Mouse (Mus musculus): Measurements from ENCODE around the gene Pdxk. TPM values are rescaled to one million over a fixed set of nuclear protein-coding genes. Genes with fewer than 3 reads are reported as not detected.
"Not testable (repeated sequence)": the region's sequence is repeated elsewhere in the genome, so short reads cannot be mapped to it uniquely, and the experiment has no call there.

Gene Pdxk
- polyA plus RNA-seq (2012; rRNA removed): 28.2 and 33.3 TPM in 2 replicates

DNA sequence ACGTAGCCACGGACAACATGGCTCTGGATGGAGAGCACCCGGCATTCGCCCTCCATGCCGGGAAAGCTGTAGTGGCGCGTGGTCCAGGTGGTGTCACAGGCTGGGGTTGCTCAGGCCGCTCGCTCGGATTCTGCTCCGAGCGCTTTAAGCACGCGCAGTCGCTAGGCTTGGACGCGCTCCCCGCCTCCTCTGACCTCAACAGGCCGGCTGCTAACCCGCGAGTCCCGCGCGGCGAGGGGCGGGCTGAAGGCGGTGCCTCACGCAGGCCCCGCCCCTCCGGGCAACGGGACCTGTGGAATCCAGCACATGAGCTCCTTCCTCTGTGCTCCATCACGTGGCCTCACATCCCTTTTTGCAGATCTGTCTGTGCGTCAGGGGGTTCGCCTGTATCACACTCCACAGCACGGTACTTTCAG, at the start of gene Pdxk:
Gene Pdxk (minus strand): TSS at position 184 of the 416 bp plus-strand sequence.
- DNase-seq (ENCODE audit: low spot score): peak; percentile 88

DNA sequence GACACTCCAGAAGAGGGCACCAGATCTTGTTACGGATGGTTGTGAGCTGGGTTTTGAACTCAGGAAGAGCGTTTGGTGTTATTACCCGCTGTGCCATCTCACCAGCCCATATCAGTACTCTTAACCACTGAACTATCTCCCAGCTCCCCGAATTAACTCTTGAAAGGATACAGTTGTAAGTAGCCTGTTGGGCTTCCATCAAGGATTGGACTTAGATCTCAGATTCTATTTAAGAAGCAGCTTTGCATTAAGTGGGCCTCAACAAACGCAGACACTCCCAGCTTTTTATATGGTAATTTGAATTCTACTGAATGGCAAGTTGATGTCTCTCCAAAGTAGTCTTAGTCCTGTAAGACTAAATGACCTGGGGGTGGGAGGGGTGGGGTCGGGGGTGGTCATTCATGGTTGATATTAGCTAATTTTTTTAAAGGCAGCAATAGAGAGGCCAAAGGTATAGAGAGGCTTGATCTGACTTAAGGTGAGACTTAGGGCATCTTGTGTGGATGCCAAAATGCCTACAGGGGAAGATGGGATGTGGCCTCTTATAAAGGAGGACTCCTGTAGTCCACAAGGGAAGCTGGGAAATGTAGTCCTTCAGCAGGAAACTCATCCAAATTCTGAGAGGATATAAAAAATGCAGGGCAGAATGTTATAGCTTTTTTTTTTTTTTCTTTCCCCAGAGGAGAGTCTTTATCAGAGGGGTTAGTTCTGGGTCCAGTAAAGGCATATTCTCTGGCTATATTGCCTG, 38.4 kb upstream of the Pdxk start:
- DNase-seq (ENCODE audit: low spot score): no peak

- DNase-seq (ENCODE audit: low spot score): peak; percentile 70
These were observed 22.8 kb upstream of the Pdxk start for GRCm38 (mm10) chr10:78487431-78488086.

DNA sequence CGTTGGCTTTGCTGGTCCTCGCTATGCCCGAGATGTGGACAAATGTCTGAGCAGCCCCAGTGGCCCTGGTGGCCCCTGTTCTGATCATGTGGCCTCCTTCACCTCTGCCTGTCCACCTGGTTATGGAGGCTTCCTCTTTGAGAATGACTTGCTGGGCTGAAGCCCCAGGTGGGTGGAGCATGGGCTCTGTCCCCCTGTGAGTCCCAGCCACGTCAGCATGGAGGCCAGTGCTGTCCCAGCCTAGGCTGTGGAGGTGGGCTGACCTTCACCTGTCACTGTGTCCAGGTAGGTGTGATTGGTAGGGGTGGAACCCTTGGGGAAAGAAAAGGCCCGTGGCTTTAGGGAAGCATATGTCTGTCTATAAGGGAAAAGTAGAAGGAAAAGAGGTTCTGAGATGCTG, 22.1 kb upstream of the Pdxk start:
- no peak for DNase-seq (ENCODE audit: low spot score)

DNA sequence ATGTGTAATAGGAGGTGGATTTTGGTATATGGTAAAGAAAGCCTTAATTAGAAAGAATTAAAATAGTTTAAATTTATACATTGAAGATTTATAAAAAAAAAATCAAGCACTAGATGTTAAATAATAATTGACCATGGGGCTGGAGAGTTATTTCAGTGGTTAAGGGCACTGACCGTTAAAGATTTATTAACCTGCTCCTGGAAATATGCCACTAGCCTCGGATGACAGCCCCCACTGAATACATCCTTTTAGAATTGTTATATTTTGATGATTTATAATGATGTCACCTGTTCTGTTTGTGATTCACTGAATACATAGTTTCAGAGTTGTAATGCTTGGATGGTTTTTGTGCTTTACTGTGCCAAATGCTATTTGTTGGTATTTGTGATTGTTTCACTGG, 20.6 kb upstream of the Pdxk start:
- DNase-seq (ENCODE audit: low spot score): not testable (repeated sequence)

GRCm38 (mm10) chr10:78481928-78482499, 17.2 kb upstream of the Pdxk start:
- DNase-seq (ENCODE audit: low spot score): no peak

GRCm38 (mm10) chr10:78480954-78481927, 16.5 kb upstream of the Pdxk start:
- DNase-seq (ENCODE audit: low spot score): no peak

DNA sequence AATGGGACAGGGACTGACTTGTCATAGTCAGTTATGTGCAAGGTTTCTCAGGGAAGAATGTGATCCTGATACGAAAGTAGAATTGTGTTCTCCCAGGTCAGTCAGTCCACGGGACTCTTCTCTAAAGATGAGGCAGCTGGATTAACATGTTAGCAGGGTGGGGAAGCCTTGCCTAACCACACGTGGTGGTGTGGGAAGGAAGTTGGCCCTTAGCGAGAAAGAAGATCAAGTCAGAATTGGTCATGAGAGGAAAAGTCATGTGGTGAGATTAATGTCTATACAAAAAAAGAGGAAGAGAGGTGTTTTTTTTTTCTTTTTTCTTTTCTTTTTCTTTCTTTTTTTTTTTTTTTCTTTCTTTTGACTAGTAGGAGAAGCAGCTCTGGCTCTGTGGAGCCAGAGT, 12.0 kb upstream of the Pdxk start:
- no peak for DNase-seq (ENCODE audit: low spot score)

GRCm38 (mm10) chr10:78474759-78475158, 10.0 kb upstream of the Pdxk start:
- DNase-seq (ENCODE audit: low spot score): no peak

GRCm38 (mm10) chr10:78473434-78473833, 8.7 kb upstream of the Pdxk start:
- no peak for DNase-seq (ENCODE audit: low spot score)

GRCm38 (mm10) chr10:78472046-78472445, 7.3 kb upstream of the Pdxk start:
- DNase-seq (ENCODE audit: low spot score): no peak

- DNase-seq (ENCODE audit: low spot score): no peak
These were observed 6.0 kb upstream of the Pdxk start for GRCm38 (mm10) chr10:78470582-78471313.

- DNase-seq (ENCODE audit: low spot score): no peak
These were observed 3.1 kb upstream of the Pdxk start for GRCm38 (mm10) chr10:78467761-78468310.

- DNase-seq (ENCODE audit: low spot score): no peak
These were observed 1.9 kb upstream of the Pdxk start for GRCm38 (mm10) chr10:78466647-78467046.

GRCm38 (mm10) chr10:78465472-78465871, 697 bp upstream of the Pdxk start:
- no peak for DNase-seq (ENCODE audit: low spot score)

DNA sequence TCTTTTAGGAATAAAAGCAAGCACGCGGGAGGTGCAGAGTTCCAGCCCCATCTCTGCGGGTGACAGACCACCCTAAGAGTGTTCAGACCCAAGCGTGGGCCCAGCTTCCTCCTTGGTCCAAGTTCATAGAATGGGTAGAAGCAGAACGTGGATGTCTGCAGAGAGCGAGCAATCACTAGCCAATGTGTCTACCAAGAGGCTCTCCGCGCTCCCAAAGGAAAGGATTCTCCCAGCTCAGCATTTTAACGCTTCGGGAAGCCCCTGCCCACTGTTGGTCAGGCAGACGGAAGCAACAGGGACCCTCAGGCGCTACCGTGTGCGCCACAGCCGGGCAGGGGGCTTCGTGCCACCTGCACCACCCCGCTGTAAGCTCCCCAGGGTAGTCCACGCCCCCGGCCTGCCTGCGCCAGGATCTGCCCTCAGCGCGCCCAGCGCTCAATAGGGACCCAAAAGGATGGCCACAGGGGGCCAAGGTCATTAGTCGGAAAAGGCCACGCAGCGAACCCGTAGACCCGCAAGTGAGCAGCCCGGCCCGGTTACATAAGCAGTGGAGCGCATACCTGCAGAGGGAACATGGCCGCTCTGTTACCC, 479 bp downstream of the Pdxk start:
- no peak for DNase-seq (ENCODE audit: low spot score)

GRCm38 (mm10) chr10:78463769-78464167, 1.0 kb downstream of the Pdxk start:
- no peak for DNase-seq (ENCODE audit: low spot score)

GRCm38 (mm10) chr10:78462945-78463768, 1.6 kb downstream of the Pdxk start:
- no peak for DNase-seq (ENCODE audit: low spot score)

DNA sequence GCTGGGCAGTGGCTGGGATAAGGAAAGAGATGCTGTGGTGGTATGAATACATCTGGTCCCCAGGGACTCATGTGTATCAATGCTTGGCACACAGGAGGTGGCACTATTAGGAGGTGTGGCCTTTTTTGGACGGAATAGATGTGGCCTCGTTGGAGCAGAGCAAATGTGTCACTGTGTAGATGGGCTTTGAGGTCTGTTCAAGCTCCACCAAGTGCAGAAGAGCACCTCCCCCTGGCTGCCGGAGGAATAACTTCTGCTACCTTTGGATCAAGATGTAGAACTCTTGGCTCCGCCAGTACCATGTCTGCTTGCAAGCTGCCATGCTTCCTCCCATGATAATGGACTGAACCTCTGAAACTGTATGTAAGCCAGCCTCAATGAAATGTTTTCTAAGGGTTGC, 3.0 kb downstream of the Pdxk start:
- DNase-seq (ENCODE audit: low spot score): no peak

- DNase-seq (ENCODE audit: low spot score): no peak
These were observed 4.3 kb downstream of the Pdxk start for GRCm38 (mm10) chr10:78460463-78460862.

All from urinary bladder, adult 2 months (tissue).